Mouse (Mus musculus): ENCODE results near the gene Ifnl3.

- no peak for TF ChIP-seq CTCF (IDR thresholded peaks at IDR 0.05 in 2 of 3, conservative IDR thresholded peaks at IDR 0.05 in 1 of 3; ENCODE audit: control insufficient read depth in 1 of 3, insufficient read depth in 1 of 3, low read depth in 2 of 3, low read length in 3 of 3, poor library complexity in 1 of 3, severe bottlenecking in 1 of 3)
- no peak for TF ChIP-seq MAX (IDR thresholded peaks at IDR 0.05; ENCODE audit: low read length)
- no peak for TF ChIP-seq POLR2A (IDR thresholded peaks at IDR 0.05; ENCODE audit: control insufficient read depth in 1 of 2, insufficient read depth in 1 of 2, low read depth in 1 of 2, low read length in 2 of 2, poor library complexity in 1 of 2)
- TF ChIP-seq CHD2 (IDR thresholded peaks at IDR 0.05; ENCODE audit: low read length) = no peak
- no peak for TF ChIP-seq BHLHE40 (IDR thresholded peaks at IDR 0.05; ENCODE audit: borderline replicate concordance, low read depth, low read length)
- no peak for TF ChIP-seq MEF2A (IDR thresholded peaks at IDR 0.05; ENCODE audit: extremely low read depth, insufficient replicate concordance, low read depth, low read length, poor library complexity, severe bottlenecking)
- TF ChIP-seq GATA1 (IDR thresholded peaks at IDR 0.05; ENCODE audit: low read depth, low read length) = no peak
- no peak for TF ChIP-seq NELFE (IDR thresholded peaks at IDR 0.05; ENCODE audit: low read depth, low read length)
- no peak for TF ChIP-seq EP300 (IDR thresholded peaks at IDR 0.05; ENCODE audit: low read depth in 1 of 2, low read length in 2 of 2)
- no peak for TF ChIP-seq USF2 (IDR thresholded peaks at IDR 0.05; ENCODE audit: borderline replicate concordance in 1 of 2, insufficient read depth in 1 of 2, low read depth in 1 of 2, low read length in 2 of 2)
- TF ChIP-seq MXI1 (IDR thresholded peaks at IDR 0.05; ENCODE audit: low read depth, low read length) = no peak
Measured at GRCm38 (mm10) chr7:28477363-28477762, 45.3 kb upstream of the Ifnl3 start.

Data from MEL (cell line).